Mouse (Mus musculus) stomach, embryonic 14.5 days (tissue): ENCODE results near the gene St6galnac3. TPM values are rescaled to one million over a fixed set of nuclear protein-coding genes. Genes with fewer than 3 reads are reported as not detected.

Experiments
- ATAC-seq: fragments of 200-750 bp; cut with Nextera tagmentation; 2 replicates; pipeline ENCODE4 v1.8.0; 2017; ENCODE audit warnings: low read depth, moderate TSS enrichment; ENCODE audit not compliant: insufficient number of reproducible peaks, insufficient read depth, low FRiP score
- H3K27ac ChIP-seq: fragments of 300-500 bp; sonication (generic); 2 replicates; pipeline ENCODE4 v1.5.1; 2014; ENCODE audit warnings: mild to moderate bottlenecking, low read length, moderate library complexity, mixed read lengths
- H3K27me3 ChIP-seq: fragments of 300-500 bp; sonication (generic); 2 replicates; pipeline ENCODE4 v1.6.1; 2014; ENCODE audit warnings: low read length, control low read depth, mixed read lengths; ENCODE audit not compliant: control insufficient read depth, insufficient read depth
- H3K36me3 ChIP-seq: fragments of 300-500 bp; sonication (generic); 2 replicates; pipeline ENCODE4 v1.6.1; 2014; ENCODE audit warnings: mild to moderate bottlenecking, control low read depth, low read length, moderate library complexity, mixed read lengths; ENCODE audit not compliant: control insufficient read depth, insufficient read depth
- H3K4me1 ChIP-seq: fragments of 300-500 bp; sonication (generic); 2 replicates; pipeline ENCODE4 v1.6.1; 2014; ENCODE audit warnings: low read length, control low read depth, mixed read lengths; ENCODE audit not compliant: control insufficient read depth, insufficient read depth
- H3K4me2 ChIP-seq: fragments of 300-500 bp; sonication (generic); replicated peaks from 2 replicates; pipeline ENCODE4 v1.6.1; 2014; ENCODE audit warnings: low read depth, low read length, control low read depth
- H3K4me3 ChIP-seq: fragments of 300-500 bp; sonication (generic); 2 replicates; pipeline ENCODE4 v1.5.1; 2014; ENCODE audit warnings: low read depth, low read length, control low read depth
- H3K9ac ChIP-seq: fragments of 300-500 bp; sonication (generic); replicated peaks from 2 replicates; pipeline ENCODE4 v1.6.1; 2014; ENCODE audit warnings: low read depth, mild to moderate bottlenecking, control low read depth, low read length, moderate library complexity, mixed read lengths
- H3K9me3 ChIP-seq: fragments of 300-500 bp; sonication (generic); 2 replicates; pipeline ENCODE4 v1.6.1; 2016; ENCODE audit warnings: low read depth, low read length, control low read depth; ENCODE audit not compliant: control insufficient read depth
- WGBS: fragments of 180-500 bp; shearing (Covaris S2); extraction: QIAGEN DNeasy Blood & Tissue Kit; methylation state at CpG from one replicate; pipeline ENCODE4 v1.1.7; 2014; 5-methylcytosine and 5-hydroxymethylcytosine counted together
- polyA plus RNA-seq: library from polyadenylated mRNA; unstranded; fragments of >200 nt; fragmentation: Nextera tagmentation; extraction: Ambion mirVana; gene quantifications from 2 replicates; pipeline ENCODE4 v1.2.1, GENCODE M21; 2014

Gene St6galnac3
- polyA plus RNA-seq = 46.6 and 51.6 TPM in 2 replicates

- peak; percentile 97 for ATAC-seq
- H3K4me1 ChIP-seq = peaks cover 8% of the 10 kb centered on the region; the same call in 1 of the 2 replicates
- no peaks in the 10 kb centered on the region for H3K36me3 ChIP-seq
- H3K4me3 ChIP-seq = peak within 1 kb of the TSS; percentile 77
- 2% methylated on average over 56 of the region's 56 CpGs for WGBS
- H3K27ac ChIP-seq = peak within 1 kb of the TSS; percentile 83
- peak within 1 kb of the TSS; percentile 65 for H3K9ac ChIP-seq
- no peaks in the 10 kb centered on the region for H3K27me3 ChIP-seq
- H3K4me2 ChIP-seq = peak within 1 kb of the TSS; percentile 88
- no peaks in the 10 kb centered on the region for H3K9me3 ChIP-seq
Measured at GRCm38 (mm10) chr3:153724701-153725668, at the start of gene St6galnac3. St6galnac3 (minus strand) TSS chr3:153725174.

DNA sequence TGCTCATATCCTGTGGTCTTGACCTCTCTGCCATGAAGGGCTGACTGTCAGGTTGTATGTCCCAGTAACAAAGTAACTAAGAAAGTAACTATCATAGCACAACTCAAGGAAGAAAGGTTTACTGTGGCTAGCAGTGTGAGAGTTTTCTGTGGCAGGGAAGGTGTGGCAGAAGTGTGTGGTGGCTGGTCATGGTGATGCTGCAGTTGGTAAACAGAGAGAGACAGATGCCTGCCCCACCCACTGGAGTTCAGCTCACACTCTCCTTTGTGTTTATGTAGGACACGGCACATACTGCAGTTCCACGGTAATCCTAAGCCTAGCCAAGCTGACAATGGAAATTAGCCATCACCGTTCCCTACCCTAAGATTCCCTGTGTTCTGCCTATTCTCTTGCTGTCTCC is 49.6 kb upstream of the St6galnac3 start:
- ATAC-seq = no peak
- Histone ChIP-seq H3K27me3 (no peaks in the 10 kb centered on the region), H3K4me3 (no peak overlapping the region), H3K4me2 (no peak overlapping the region), H3K9ac (no peak overlapping the region), H3K36me3 (no peaks in the 10 kb centered on the region), H3K9me3 (no peaks in the 10 kb centered on the region), H3K4me1 (no peaks in the 10 kb centered on the region), H3K27ac (no peak overlapping the region)
- WGBS = 70% methylated on average over 3 of the region's 3 CpGs

DNA sequence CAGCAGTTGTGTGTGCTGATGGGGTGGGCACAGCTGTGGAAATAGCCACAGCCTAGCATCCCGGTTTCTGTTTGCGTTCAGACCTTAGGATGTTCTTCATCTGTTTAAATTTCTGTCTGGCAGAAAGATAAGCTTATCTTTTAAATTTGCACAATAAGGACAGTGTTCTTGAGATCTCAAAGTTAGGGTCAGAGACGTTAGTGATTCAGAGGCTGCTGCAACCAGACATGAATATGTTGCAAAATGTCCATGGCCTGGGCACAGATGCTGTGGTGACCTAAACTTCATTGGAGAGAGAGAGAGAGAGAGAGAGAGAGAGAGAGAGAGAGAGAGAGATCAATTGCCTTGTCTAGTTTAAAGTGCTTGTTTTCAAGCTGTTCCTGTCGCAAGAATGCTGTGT is 46.5 kb upstream of the St6galnac3 start:
- 26% methylated on average over 4 of the region's 4 CpGs for WGBS

GRCm38 (mm10) chr3:153770573-153770972 is 45.6 kb upstream of the St6galnac3 start:
- Histone ChIP-seq H3K27ac (no peak overlapping the region), H3K4me1 (no peaks in the 10 kb centered on the region), H3K36me3 (no peaks in the 10 kb centered on the region), H3K4me3 (no peak overlapping the region), H3K4me2 (no peak overlapping the region), H3K27me3 (no peaks in the 10 kb centered on the region), H3K9ac (no peak overlapping the region), H3K9me3 (no peaks in the 10 kb centered on the region; the same call in 1 of the 2 replicates)
- WGBS = 44% methylated on average over 7 of the region's 7 CpGs
- no peak for ATAC-seq

More for the DNA sequence above, 46.5 kb upstream of the St6galnac3 start:
- Histone ChIP-seq H3K4me3 (no peak overlapping the region), H3K4me1 (no peaks in the 10 kb centered on the region), H3K27me3 (no peaks in the 10 kb centered on the region), H3K9me3 (no peaks in the 10 kb centered on the region; the same call in 1 of the 2 replicates), H3K9ac (no peak overlapping the region), H3K27ac (no peak overlapping the region), H3K4me2 (no peak overlapping the region), H3K36me3 (no peaks in the 10 kb centered on the region)
- ATAC-seq = no peak

GRCm38 (mm10) chr3:153769220-153769619 is 44.2 kb upstream of the St6galnac3 start:
- H3K4me2 ChIP-seq = no peak overlapping the region
- WGBS = 66% methylated on average over 5 of the region's 5 CpGs
- no peaks in the 10 kb centered on the region for H3K4me1 ChIP-seq
- no peak overlapping the region for H3K27ac ChIP-seq
- H3K9me3 ChIP-seq = no peaks in the 10 kb centered on the region; the same call in 1 of the 2 replicates
- ATAC-seq = no peak
- no peak overlapping the region for H3K9ac ChIP-seq
- no peaks in the 10 kb centered on the region for H3K27me3 ChIP-seq
- H3K36me3 ChIP-seq = no peaks in the 10 kb centered on the region
- no peak overlapping the region for H3K4me3 ChIP-seq

DNA sequence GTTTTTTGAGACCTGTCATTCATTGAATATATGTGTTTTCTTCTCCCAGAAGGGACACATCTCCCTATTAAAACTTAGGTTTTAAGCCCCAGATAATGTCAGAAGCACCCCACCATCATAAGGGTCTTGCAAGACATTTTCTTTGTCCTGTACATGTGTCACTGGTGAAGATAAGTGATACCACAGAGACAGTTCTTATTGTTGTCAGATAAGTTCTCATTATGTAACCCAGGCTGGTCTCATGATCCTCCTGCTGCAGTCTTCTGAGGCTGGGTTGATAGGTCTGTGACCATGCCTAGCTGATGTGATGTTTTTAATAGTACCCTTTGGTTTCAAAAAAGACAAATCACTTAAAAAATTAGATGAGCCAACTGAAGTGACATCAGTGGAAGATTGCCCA is 40.2 kb upstream of the St6galnac3 start:
- Histone ChIP-seq H3K4me3 (no peak overlapping the region), H3K9me3 (no peaks in the 10 kb centered on the region; the same call in 1 of the 2 replicates), H3K4me1 (no peaks in the 10 kb centered on the region), H3K36me3 (no peaks in the 10 kb centered on the region), H3K27me3 (no peaks in the 10 kb centered on the region), H3K4me2 (no peak overlapping the region), H3K27ac (no peak overlapping the region), H3K9ac (no peak overlapping the region)
- no peak for ATAC-seq

DNA sequence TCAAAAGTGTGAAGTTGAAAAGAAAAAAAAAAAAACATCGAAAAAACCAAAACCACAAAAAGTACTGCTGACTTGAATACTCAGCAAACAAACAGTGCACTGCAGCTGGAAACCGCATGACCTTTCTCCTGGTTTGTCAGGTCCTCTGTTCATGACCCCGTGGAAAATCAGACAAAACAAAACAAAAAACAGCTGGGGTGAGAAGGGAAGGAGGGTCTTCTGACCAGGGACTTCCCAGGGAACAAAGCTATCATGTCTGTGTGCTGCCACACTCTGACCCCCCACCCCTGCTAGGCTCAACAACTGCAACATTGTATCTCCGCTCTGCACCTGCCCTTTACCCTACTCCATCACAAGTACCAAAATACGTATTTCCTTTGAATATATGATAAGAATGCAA is 39.8 kb upstream of the St6galnac3 start:
- Histone ChIP-seq H3K9me3 (no peaks in the 10 kb centered on the region; the same call in 1 of the 2 replicates), H3K27ac (no peak overlapping the region), H3K27me3 (no peaks in the 10 kb centered on the region), H3K9ac (no peak overlapping the region), H3K4me2 (no peak overlapping the region), H3K4me1 (no peaks in the 10 kb centered on the region), H3K36me3 (no peaks in the 10 kb centered on the region), H3K4me3 (no peak overlapping the region)
- ATAC-seq = no peak
- WGBS = 54% methylated on average over 5 of the region's 5 CpGs

GRCm38 (mm10) chr3:153761171-153761570 is 36.2 kb upstream of the St6galnac3 start:
- H3K27ac ChIP-seq = no peak overlapping the region
- H3K4me2 ChIP-seq = no peak overlapping the region
- H3K4me3 ChIP-seq = no peak overlapping the region
- no peak overlapping the region for H3K9ac ChIP-seq
- H3K36me3 ChIP-seq = no peaks in the 10 kb centered on the region
- WGBS = 84% methylated on average over 17 of the region's 17 CpGs
- H3K4me1 ChIP-seq = no peaks in the 10 kb centered on the region
- no peaks in the 10 kb centered on the region for H3K27me3 ChIP-seq
- no peak for ATAC-seq
- H3K9me3 ChIP-seq = no peaks in the 10 kb centered on the region
